Mouse (Mus musculus): Measurements from ENCODE around the gene Lrtm2. TPM values are rescaled to one million over a fixed set of nuclear protein-coding genes. Genes with fewer than 3 reads are reported as not detected.
A peak's percentile ranks its signal among the peaks of the same experiment; 100 is the strongest.

Lrtm2 gene
- total RNA-seq (2014; rRNA removed) (under 0.01 TPM in 2 replicates), polyA plus RNA-seq (2012; rRNA removed) (0.05 and 0.17 TPM in 2 replicates)

DNA sequence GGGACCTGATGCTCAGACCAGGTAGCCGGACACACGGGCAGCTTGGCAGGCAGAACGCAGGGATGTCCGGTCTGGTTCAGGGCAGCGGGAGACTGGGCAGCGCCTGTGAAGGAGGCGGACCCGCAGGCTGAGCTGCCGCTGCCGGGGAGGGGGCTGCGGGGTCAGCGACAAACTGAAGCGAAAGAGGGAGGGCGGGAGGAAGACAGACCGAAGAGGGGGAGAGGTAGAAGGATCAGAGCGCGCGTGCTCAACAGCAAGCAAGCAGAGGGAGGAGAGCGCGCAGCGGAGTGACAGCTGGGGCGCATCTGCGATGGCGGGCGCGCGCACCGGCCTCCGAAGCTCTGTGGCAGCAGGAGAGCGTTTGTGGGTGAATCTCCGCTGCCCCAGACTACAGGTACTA lies at the start of gene Lrtm2:
Lrtm2 (minus strand) TSS at position 261 of the 400 bp plus-strand sequence.
- Histone ChIP-seq H3K27me3 (ENCODE audit: control insufficient read depth, insufficient read depth, low read length) (peaks cover 6% of the 10 kb centered on the region; the same call in 1 of the 2 replicates), H3K79me2 (ENCODE audit: control insufficient read depth, insufficient read depth, low read length) (no peaks in the 10 kb centered on the region), H3K36me3 (ENCODE audit: control insufficient read depth, insufficient read depth, low read length) (no peaks in the 10 kb centered on the region), H3K9ac (ENCODE audit: low read depth, low read length) (no peak within 1 kb of the TSS), H3K4me3 (ENCODE audit: insufficient read depth, low read depth, low read length) (no peak within 1 kb of the TSS), H3K27ac (replicated peaks; ENCODE audit: insufficient read depth, low read depth, low read length) (no peak within 1 kb of the TSS), H3K4me1 (ENCODE audit: control insufficient read depth, insufficient read depth, low read length) (no peaks in the 10 kb centered on the region)
- WGBS = 2% methylated on average over 31 of the region's 31 CpGs
- no peak for DNase-seq (ENCODE audit: extremely low read depth, low read depth, low spot score)
- TF ChIP-seq POLR2A (IDR thresholded peaks at IDR 0.05; ENCODE audit: extremely low read depth, insufficient read depth, low read length) (no peak), CTCF (IDR thresholded peaks at IDR 0.05; ENCODE audit: low read depth, low read length) (no peak)

DNA sequence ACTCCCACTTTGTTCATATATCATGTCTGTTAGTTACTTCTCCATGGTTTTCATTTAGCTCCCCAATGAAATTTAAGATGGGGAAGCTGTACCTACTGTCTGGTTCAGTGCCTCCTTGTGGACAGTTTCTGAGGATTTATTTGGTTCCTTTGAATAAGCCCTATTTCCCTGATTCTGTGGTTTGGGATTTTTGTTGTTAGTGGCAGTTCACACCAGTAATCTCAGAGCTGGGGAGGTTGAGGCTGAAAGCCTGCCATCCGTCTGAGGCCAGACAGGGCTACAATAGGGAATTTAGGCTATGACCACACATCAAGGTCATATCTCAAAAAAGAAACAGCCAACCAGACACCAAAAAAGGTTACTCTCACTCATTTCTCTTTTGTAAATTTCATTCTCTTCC lies 48.1 kb upstream of the Lrtm2 start:
- no peak overlapping the region for H3K9ac ChIP-seq (ENCODE audit: low read depth, low read length)
- no peak overlapping the region for H3K4me3 ChIP-seq (ENCODE audit: insufficient read depth, low read depth, low read length)
- peaks cover 32% of the 10 kb centered on the region for H3K36me3 ChIP-seq (ENCODE audit: control insufficient read depth, insufficient read depth, low read length)
- peaks cover 38% of the 10 kb centered on the region for H3K79me2 ChIP-seq (ENCODE audit: control insufficient read depth, insufficient read depth, low read length)
- DNase-seq (ENCODE audit: extremely low read depth, low read depth, low spot score) = no peak
- TF ChIP-seq POLR2A (IDR thresholded peaks at IDR 0.05; ENCODE audit: extremely low read depth, insufficient read depth, low read length) (no peak), CTCF (IDR thresholded peaks at IDR 0.05; ENCODE audit: low read depth, low read length) (no peak)
- H3K27ac ChIP-seq (replicated peaks; ENCODE audit: insufficient read depth, low read depth, low read length) = no peak overlapping the region
- 37% methylated on average over 1 of the region's 1 CpGs for WGBS
- no peaks in the 10 kb centered on the region for H3K27me3 ChIP-seq (ENCODE audit: control insufficient read depth, insufficient read depth, low read length)
- peaks cover 41% of the 10 kb centered on the region for H3K4me1 ChIP-seq (ENCODE audit: control insufficient read depth, insufficient read depth, low read length)

DNA sequence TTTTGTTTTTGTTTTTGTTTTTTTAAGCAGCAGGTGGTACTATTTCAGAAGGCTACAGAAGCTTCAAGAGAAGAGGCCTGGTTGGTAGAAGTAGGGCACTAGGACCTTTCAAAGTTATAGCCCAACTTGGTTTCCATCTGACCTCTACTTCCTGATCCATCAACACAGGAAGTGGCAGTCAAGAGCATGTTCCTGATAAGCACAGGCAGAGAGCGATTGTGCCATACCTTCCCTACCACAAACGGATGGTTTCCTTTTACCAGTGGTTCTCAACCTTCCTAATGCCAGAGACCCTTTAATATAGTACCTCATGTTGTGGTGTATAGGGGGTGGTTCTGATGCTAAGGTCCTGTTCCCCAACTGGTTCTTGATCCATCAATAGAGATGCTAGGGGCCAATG lies 47.0 kb upstream of the Lrtm2 start:
- Histone ChIP-seq H3K4me3 (ENCODE audit: insufficient read depth, low read depth, low read length) (no peak overlapping the region), H3K36me3 (ENCODE audit: control insufficient read depth, insufficient read depth, low read length) (peaks cover 38% of the 10 kb centered on the region), H3K4me1 (ENCODE audit: control insufficient read depth, insufficient read depth, low read length) (peaks cover 42% of the 10 kb centered on the region), H3K27me3 (ENCODE audit: control insufficient read depth, insufficient read depth, low read length) (no peaks in the 10 kb centered on the region), H3K27ac (replicated peaks; ENCODE audit: insufficient read depth, low read depth, low read length) (peak overlapping the region; percentile 10; the same call in 1 of the 2 replicates), H3K9ac (ENCODE audit: low read depth, low read length) (no peak overlapping the region), H3K79me2 (ENCODE audit: control insufficient read depth, insufficient read depth, low read length) (peaks cover 45% of the 10 kb centered on the region)
- whole genome bisulfite sequencing = 0% methylated on average over 2 of the region's 2 CpGs
- TF ChIP-seq POLR2A (IDR thresholded peaks at IDR 0.05; ENCODE audit: extremely low read depth, insufficient read depth, low read length) = no peak
- TF ChIP-seq CTCF (IDR thresholded peaks at IDR 0.05; ENCODE audit: low read depth, low read length) = no peak
- DNase-seq (ENCODE audit: extremely low read depth, low read depth, low spot score) = peak; percentile 69

DNA sequence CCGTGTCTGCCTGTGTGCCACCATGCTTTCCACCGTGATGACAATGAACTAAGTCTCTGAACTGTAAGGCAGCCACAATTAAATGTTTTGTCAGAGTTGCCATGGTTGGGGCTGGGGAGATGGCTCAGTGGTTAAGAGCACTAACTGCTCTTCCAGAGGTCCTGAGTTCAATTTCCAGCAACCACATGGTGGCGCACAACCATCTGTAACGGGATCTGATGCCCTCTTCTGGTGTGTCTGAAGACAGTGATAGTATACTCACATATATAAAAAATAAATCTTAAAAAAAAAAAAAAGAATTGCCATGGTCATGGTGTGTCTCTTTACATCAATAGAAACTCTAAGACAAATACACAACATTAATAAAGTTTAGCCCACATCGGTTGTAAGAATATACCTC lies 44.5 kb upstream of the Lrtm2 start:
- H3K9ac ChIP-seq (ENCODE audit: low read depth, low read length) = no peak overlapping the region
- peaks cover 35% of the 10 kb centered on the region for H3K4me1 ChIP-seq (ENCODE audit: control insufficient read depth, insufficient read depth, low read length)
- no peak overlapping the region for H3K27ac ChIP-seq (replicated peaks; ENCODE audit: insufficient read depth, low read depth, low read length)
- no peaks in the 10 kb centered on the region for H3K27me3 ChIP-seq (ENCODE audit: control insufficient read depth, insufficient read depth, low read length)
- no peak for DNase-seq (ENCODE audit: extremely low read depth, low read depth, low spot score)
- H3K79me2 ChIP-seq (ENCODE audit: control insufficient read depth, insufficient read depth, low read length) = peaks cover 35% of the 10 kb centered on the region
- H3K36me3 ChIP-seq (ENCODE audit: control insufficient read depth, insufficient read depth, low read length) = peaks cover 42% of the 10 kb centered on the region
- H3K4me3 ChIP-seq (ENCODE audit: insufficient read depth, low read depth, low read length) = no peak overlapping the region
- WGBS = 49% methylated on average over 5 of the region's 5 CpGs
- no peak for TF ChIP-seq CTCF (IDR thresholded peaks at IDR 0.05; ENCODE audit: low read depth, low read length)
- no peak for TF ChIP-seq POLR2A (IDR thresholded peaks at IDR 0.05; ENCODE audit: extremely low read depth, insufficient read depth, low read length)

DNA sequence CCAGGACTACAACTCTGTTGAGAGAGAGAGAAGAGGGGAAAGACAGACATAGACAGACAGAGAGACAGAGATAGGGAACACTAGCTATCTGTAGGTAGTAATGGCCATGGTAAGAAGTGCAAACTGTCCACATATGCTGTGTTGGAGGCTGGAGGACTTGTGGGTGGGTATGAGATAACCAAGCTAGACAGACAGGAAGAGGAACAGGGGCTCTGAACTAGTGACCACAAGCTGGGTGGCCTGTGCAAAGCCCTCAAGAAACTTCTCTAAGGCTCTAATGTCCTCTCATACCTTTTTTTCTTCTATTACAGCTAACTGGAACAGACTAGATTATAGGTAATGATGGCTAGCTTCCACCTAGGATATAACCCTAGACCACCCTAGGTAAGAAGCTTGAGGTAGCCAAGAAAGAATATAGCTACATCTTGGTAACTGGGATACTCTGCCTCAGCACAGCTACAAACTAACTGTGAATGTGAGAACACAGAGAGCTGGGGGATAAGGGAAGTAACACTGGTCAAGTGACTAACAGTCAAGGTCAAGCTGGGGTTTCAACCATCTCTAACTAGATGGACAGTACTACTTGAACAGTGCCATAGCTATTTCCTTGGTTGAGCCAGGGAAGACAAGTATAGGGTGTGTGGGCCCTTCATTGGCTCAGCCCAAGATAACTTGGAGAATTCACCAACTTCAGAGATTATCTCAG lies 42.6 kb upstream of the Lrtm2 start:
- Histone ChIP-seq H3K27ac (replicated peaks; ENCODE audit: insufficient read depth, low read depth, low read length) (no peak overlapping the region; the same call in 1 of the 2 replicates), H3K4me1 (ENCODE audit: control insufficient read depth, insufficient read depth, low read length) (peaks cover 28% of the 10 kb centered on the region), H3K9ac (ENCODE audit: low read depth, low read length) (peak overlapping the region; percentile 35; the same call in 1 of the 2 replicates), H3K79me2 (ENCODE audit: control insufficient read depth, insufficient read depth, low read length) (peaks cover 28% of the 10 kb centered on the region), H3K27me3 (ENCODE audit: control insufficient read depth, insufficient read depth, low read length) (no peaks in the 10 kb centered on the region), H3K4me3 (ENCODE audit: insufficient read depth, low read depth, low read length) (no peak overlapping the region), H3K36me3 (ENCODE audit: control insufficient read depth, insufficient read depth, low read length) (peaks cover 44% of the 10 kb centered on the region)
- TF ChIP-seq POLR2A (IDR thresholded peaks at IDR 0.05; ENCODE audit: extremely low read depth, insufficient read depth, low read length) = no peak
- no peak for TF ChIP-seq CTCF (IDR thresholded peaks at IDR 0.05; ENCODE audit: low read depth, low read length)
- no peak for DNase-seq (ENCODE audit: extremely low read depth, low read depth, low spot score)

DNA sequence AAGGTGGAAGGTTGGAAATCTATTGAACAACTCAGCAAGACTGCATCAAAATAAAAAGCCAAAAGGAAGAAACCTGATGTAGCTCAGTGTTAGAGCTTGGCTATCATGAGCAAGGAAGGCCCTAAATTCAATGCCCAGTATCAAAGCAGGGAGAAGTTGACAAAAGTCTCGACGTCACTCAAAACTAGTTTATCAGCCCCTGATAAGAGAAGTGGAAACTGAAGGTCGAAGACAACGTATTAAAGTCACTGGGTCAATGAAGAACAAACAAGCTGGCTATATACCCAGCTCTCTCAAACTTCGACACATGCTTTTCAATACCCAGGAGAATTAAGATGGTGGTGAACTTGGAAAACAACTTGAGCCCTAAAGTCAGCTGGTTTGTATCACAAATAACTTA lies 41.7 kb upstream of the Lrtm2 start:
- H3K27me3 ChIP-seq (ENCODE audit: control insufficient read depth, insufficient read depth, low read length) = no peaks in the 10 kb centered on the region
- no peak overlapping the region for H3K27ac ChIP-seq (replicated peaks; ENCODE audit: insufficient read depth, low read depth, low read length)
- no peak overlapping the region for H3K4me3 ChIP-seq (ENCODE audit: insufficient read depth, low read depth, low read length)
- TF ChIP-seq CTCF (IDR thresholded peaks at IDR 0.05; ENCODE audit: low read depth, low read length) = no peak
- TF ChIP-seq POLR2A (IDR thresholded peaks at IDR 0.05; ENCODE audit: extremely low read depth, insufficient read depth, low read length) = no peak
- H3K36me3 ChIP-seq (ENCODE audit: control insufficient read depth, insufficient read depth, low read length) = peaks cover 49% of the 10 kb centered on the region
- DNase-seq (ENCODE audit: extremely low read depth, low read depth, low spot score) = peak; percentile 55
- peaks cover 22% of the 10 kb centered on the region for H3K4me1 ChIP-seq (ENCODE audit: control insufficient read depth, insufficient read depth, low read length)
- H3K9ac ChIP-seq (ENCODE audit: low read depth, low read length) = no peak overlapping the region
- 12% methylated on average over 5 of the region's 5 CpGs for WGBS
- peaks cover 22% of the 10 kb centered on the region for H3K79me2 ChIP-seq (ENCODE audit: control insufficient read depth, insufficient read depth, low read length)
